Mouse (Mus musculus) T-helper 17 cell (primary cell): ENCODE data around the gene Ssbp2.

Source experiments
- in situ Hi-C, 2 experiments: fragments of 300-600 bp; cut with MboI, MseI; formaldehyde crosslinking; loops; 1 replicate in 1 of 2; 2 replicates in 1 of 2; pipeline ENCODE4 v1.15.1; 2025; ENCODE audit warnings: high pct_unique_total_duplicates in 2 of 2

Ssbp2 gene

DNA sequence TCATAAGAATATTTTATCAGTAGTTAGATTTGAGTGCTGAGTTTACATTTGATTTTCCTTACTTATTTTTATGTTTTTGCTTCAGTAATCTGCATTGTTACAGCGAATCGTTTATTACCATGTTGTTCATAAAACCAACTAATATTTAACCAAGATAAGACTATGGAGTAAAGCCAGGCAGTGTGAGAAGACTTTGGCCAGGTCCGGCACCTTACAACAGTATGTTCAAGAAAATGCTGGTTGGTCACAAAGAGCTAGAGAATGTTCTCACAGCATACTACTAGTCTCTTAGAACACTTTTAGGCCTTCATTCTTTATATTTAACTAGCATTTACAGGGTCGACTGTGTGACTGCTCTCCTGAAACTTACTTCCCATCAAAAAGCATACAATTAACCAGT lies 152.5 kb downstream of the Ssbp2 start:
- in situ Hi-C loops: loop anchor here in 1 of 2 experiments (10.0 kb wide), 1 partner anchor 1652 kb away; no protein-coding TSS in a partner anchor

DNA sequence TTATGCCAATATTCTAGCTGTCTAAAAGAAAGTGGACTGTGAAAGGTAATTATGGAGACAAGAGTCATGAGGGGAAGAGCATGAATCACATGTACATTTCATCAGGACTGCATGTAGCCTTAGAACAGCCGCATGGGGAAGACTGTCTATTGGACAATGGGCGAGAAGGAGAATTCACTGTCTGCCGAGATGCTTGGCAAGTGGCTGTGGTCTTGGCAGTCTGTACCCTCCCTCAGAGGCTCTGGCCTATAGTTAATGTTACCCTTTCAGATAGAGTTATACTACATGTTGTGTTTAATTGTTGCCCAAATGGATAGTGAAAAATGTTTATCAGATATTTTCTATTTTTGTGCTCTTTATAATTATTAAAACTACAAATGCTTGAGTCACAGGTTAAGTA lies 156.0 kb downstream of the Ssbp2 start:
- in situ Hi-C loops: loop anchor here in 1 of 2 experiments (10.0 kb wide), 1 partner anchor 1649 kb away; no protein-coding TSS in a partner anchor

GRCm38 (mm10) chr13:91616876-91617275 lies 156.8 kb downstream of the Ssbp2 start:
- in situ Hi-C loops: loop anchor here in 1 of 2 experiments (10.0 kb wide), 1 partner anchor 1648 kb away; no protein-coding TSS in a partner anchor

GRCm38 (mm10) chr13:91619431-91619830 lies 159.3 kb downstream of the Ssbp2 start:
- in situ Hi-C loops: loop anchor here in 1 of 2 experiments (10.0 kb wide), 1 partner anchor 1645 kb away; no protein-coding TSS in a partner anchor

DNA sequence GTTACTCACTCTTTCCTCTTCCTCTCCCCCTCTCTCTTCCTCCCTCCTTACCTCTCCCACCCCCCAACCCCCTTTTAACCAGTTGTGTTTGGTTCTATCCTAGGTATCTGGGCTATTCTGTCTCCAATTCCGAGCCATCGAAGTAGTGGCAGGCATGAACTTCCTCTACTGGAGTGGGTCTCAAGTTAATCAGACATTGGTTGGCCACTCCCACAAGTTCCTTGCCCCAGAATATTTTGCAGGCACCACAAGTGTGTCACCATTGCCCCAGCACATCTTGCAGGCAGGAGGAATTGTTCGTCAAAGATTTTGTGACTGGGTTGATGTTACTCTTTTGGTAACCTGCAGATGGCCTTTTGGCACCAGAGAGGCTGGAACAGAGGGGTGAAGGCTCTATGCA lies 160.5 kb downstream of the Ssbp2 start:
- in situ Hi-C loops: no loop called here

GRCm38 (mm10) chr13:91631291-91631799 lies 171.3 kb downstream of the Ssbp2 start:
- in situ Hi-C loops: loop anchor here in 1 of 2 experiments (5.0 to 25.0 kb wide), 2 partner anchors 61 to 169 kb away; partner anchors contain the start of gene Ssbp2

DNA sequence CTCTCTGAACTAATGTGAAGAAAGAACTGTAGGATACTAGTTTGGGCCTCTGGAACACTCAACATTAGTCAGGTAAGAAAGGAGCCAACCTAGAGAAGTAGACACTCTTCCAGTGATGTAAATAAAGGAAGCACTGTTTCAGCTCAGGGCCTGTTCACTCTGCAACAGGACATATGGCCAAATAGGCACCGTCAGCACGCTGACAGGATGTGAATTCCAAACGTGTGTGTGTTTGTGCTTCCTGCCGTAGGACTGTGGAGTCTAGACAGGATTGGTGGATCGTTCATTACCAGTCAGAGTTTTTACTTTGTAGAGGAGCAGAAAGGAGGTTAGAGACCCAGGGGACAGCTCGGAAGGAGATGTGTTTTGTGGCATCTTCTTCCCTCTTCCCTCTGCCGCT lies 174.0 kb downstream of the Ssbp2 start:
- in situ Hi-C loops: loop anchor here in 1 of 2 experiments (5.0 to 25.0 kb wide), 2 partner anchors 58 to 172 kb away; partner anchors contain the start of gene Ssbp2

- in situ Hi-C loops: loop anchor here in 1 of 2 experiments (25.0 kb wide), 1 partner anchor 174 kb away; the partner anchor contains the start of gene Ssbp2
These were observed 175.9 kb downstream of the Ssbp2 start for GRCm38 (mm10) chr13:91635957-91636356.

- in situ Hi-C loops: loop anchor here in 1 of 2 experiments (25.0 kb wide), 1 partner anchor 175 kb away; the partner anchor contains the start of gene Ssbp2
These were observed 176.7 kb downstream of the Ssbp2 start for GRCm38 (mm10) chr13:91636814-91637213.

GRCm38 (mm10) chr13:91638836-91639235 lies 178.8 kb downstream of the Ssbp2 start:
- in situ Hi-C loops: loop anchor here in 1 of 2 experiments (25.0 kb wide), 1 partner anchor 177 kb away; the partner anchor contains the start of gene Ssbp2

GRCm38 (mm10) chr13:91640219-91640618 lies 180.1 kb downstream of the Ssbp2 start:
- in situ Hi-C loops: loop anchor here in 1 of 2 experiments (25.0 kb wide), 1 partner anchor 178 kb away; the partner anchor contains the start of gene Ssbp2

GRCm38 (mm10) chr13:91648240-91648639 lies 188.2 kb downstream of the Ssbp2 start:
- in situ Hi-C loops: loop anchor here in 1 of 2 experiments (25.0 kb wide), 1 partner anchor 186 kb away; the partner anchor contains the start of gene Ssbp2

DNA sequence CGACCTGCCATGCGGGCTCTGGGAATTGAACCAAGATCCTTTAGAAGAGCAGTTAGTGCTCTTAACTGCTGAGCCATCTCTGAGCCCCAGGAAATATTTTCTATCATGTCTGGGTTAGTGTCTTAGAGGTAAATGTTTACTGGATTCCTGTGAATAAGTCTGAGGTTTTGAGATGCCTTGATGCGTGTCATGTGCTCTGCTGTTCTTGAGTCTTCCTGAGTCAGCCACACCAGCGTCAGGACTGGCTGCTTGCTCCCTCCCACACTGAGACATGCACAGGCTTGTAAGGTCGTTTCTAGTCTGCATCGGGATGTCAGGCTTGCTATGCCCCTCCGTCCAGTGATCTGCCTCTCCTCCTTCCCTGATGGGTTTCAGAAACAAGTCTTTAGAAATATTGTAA lies 189.8 kb downstream of the Ssbp2 start:
- in situ Hi-C loops: loop anchor here in 1 of 2 experiments (25.0 kb wide), 1 partner anchor 188 kb away; the partner anchor contains the start of gene Ssbp2

GRCm38 (mm10) chr13:91661068-91661795 lies 201.1 kb downstream of the Ssbp2 start:
- in situ Hi-C loops: loop anchor here in 1 of 2 experiments (10.0 kb wide), 1 partner anchor 774 kb away; no protein-coding TSS in a partner anchor

GRCm38 (mm10) chr13:91662751-91663150 lies 202.7 kb downstream of the Ssbp2 start:
- in situ Hi-C loops: loop anchor here in 1 of 2 experiments (10.0 kb wide), 1 partner anchor 772 kb away; no protein-coding TSS in a partner anchor

GRCm38 (mm10) chr13:91673241-91673640 lies 213.2 kb downstream of the Ssbp2 start:
- in situ Hi-C loops: no loop called here

DNA sequence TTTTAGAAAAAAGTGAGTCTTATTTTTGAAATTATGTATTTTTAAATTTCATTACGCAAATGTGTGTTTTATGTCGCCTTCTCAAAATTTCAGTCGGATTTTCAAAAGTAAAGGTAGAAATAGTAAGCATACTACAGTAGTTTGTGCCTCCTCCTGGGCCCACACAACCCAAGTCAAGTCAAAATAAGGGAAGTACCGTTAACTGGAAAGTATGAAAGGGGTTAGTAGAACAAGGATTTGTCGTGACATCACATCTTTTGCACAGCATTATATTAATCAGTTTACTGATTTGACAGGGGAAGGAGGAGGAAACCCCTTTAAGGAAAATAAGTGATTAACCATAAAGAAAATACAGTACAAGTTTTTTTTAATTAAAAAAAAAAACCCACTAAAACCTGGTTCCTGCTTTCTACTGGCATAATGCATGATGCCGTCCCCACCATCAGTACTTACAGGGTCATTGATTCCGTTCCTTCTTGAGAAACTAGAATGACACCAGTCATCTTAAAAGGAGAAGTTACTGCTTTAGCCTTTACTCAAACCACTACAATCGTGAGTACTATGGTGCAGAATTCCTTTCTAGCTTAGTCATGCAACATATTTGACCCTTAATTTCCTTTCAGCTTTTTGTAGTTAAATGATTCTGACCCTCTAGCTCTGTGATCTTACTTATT lies 220.8 kb downstream of the Ssbp2 start:
- in situ Hi-C loops: loop anchor here in 1 of 2 experiments (25.0 kb wide), 1 partner anchor 1944 kb away; the partner anchor contains the start of gene Vcan

DNA sequence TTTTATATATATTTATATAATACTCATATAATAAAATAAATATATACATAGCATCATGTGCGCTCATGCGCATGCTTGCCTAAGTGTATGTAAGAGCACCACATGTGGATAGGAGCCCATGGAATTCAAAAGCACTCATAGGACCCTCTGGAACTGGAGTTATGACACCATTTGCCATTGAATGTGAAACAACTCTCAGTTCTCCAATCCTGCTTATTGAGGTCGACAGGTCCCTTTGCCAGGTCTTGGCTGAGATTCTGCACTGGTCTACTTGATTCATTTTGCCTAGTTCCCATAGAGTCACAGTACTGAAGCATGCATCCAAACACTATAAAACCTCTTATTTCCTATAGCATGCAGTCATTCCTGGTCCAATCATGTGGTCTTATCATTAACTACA lies 221.4 kb downstream of the Ssbp2 start:
- in situ Hi-C loops: loop anchor here in 1 of 2 experiments (25.0 kb wide), 1 partner anchor 1944 kb away; the partner anchor contains the start of gene Vcan

DNA sequence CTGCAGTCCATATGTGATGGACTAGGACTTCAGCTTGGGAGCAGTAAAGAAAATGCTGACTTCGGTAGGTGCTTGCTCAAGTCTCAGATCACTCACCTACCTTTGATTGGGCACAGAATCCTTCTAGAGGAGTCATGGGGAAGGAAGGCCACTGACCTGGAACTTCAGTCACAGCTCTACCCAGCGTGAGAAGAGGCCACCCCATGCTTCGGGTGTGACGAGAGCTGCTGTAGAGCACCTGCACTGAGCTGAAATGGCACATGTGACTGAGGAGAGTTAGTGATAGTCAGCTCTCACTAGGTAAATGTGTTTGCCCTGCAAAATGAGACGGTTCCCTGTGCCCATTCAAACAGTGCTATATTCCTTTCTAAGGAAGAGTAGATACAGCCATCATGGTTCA lies 230.0 kb downstream of the Ssbp2 start:
- in situ Hi-C loops: loop anchor here (5.0 to 25.0 kb wide), 3 partner anchors 58 to 1953 kb away; partner anchors contain the start of gene Vcan (in 1 of the 2)

DNA sequence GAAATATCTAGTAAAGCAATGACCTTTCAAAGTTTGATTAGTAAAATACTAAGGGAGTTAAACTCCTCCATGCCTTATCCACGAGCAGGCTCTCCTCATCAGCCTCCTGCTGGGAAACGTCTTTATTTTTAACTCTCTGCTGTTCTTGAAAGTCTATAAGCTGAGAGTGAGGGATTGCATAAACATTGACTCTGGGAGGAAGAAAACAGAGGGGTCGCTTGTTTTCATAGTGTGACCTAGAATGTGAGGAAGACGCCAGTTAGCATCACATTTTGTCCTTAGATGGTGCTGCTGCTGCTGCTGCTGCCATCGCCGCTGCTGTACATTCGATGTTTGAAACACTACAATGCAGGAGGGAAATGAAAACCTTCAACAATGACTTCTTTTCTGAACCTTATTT lies 233.5 kb downstream of the Ssbp2 start:
- in situ Hi-C loops: loop anchor here (5.0 to 25.0 kb wide), 3 partner anchors 61 to 1956 kb away; partner anchors contain the start of gene Vcan (in 1 of the 2)

- in situ Hi-C loops: loop anchor here in 1 of 2 experiments (5.0 to 25.0 kb wide), 2 partner anchors 733 to 1958 kb away; partner anchors contain the start of gene Vcan
These were observed 235.3 kb downstream of the Ssbp2 start for GRCm38 (mm10) chr13:91695406-91695805.
